Mouse (Mus musculus) CD4-positive, CD25-positive, alpha-beta regulatory T cell (primary cell): Measurements from ENCODE around the gene Gm11172. TPM values are rescaled to one million over a fixed set of nuclear protein-coding genes. Genes with fewer than 3 reads are reported as not detected.

Experiments used
- polyA plus RNA-seq: library from polyadenylated mRNA; unstranded; fragments of 100-300 nt; shearing (Covaris generic); gene quantifications from one replicate; pipeline ENCODE4 v1.2.1, GENCODE M21; 2017

Gene Gm11172
- not detected for polyA plus RNA-seq

GRCm38 (mm10) chr16:10812865-10813371 is at the start of gene Gm11172:
Gene Gm11172 (plus strand): TSS chr16:10812915.

DNA sequence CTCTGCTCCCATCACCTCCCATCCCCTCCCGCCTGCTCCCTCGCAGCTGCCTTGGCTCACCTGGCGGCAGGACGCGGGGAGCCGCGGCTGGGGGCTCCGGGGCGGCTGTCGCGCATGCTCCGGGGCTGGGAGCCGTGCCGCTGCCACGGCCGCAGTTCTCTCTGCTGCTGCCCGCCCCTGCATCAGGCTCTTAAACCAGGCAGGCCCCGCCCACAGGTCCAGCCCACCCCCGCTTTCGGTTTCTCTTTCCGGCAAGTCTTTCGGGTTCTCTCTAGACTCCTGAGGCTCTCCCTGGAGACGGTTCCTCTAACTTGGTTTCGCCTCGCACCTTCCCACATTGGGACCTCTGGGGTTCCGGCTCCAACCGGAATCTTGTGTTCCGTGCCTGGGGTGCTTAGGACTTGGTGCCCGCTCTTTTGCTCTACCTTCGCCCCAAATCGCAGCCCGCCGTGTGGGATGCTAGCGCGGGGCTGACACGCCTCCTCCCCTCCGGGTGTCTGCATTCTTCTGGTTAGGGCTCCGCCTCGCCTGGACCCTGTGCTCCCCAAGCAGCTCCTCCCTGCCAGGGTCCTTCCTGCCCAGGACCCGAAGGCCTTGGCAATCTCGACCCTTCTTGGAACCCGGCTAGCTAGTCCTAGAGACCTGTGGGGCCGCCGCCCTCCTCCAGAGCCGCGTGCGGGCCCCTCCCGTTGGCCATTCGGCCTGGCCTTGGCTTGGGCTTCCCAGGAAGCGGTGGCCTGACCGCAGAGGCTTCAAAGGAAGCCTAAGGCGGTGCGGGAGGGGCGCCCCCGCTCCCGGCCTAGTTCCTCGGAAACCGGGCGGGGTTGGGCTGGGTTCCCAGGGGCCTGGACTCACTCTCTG is 27.1 kb upstream of the Gm11172 start, which contains the start of gene Socs1:
TSS of gene Socs1 (minus strand) at position 166 of the 861 bp plus-strand sequence.

DNA sequence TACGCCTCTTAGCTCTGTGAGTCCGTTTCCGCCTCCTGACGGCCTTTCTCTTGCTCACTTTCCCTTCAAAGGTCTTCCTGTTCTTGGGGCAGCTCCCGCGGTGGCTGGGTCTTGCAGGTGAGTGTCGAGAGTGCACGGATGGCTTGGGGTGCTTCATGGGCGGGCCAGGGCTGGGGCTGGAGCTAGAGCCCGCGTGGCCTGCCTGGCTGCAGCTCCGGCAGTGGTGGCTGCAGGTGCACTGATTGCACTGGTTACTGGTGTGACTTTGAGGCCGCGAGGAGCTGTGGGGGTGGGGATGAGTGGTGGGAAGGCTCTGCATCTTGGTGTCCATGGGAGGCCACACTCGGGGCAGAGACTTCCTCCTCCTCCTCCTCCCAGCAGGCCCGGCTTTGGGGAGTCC is 24.4 kb upstream of the Gm11172 start, which contains the start of gene Tnp2:
TSS of gene Tnp2 (minus strand) at position 390 of the 400 bp plus-strand sequence.

GRCm38 (mm10) chr16:10790702-10791101 is 22.0 kb upstream of the Gm11172 start, which contains the start of gene Prm3:
Gene Prm3 (minus strand): TSS chr16:10790914.

GRCm38 (mm10) chr16:10796034-10796433 is 16.7 kb upstream of the Gm11172 start, which contains the start of gene Prm2:
Gene Prm2 (minus strand): TSS chr16:10796134.

DNA sequence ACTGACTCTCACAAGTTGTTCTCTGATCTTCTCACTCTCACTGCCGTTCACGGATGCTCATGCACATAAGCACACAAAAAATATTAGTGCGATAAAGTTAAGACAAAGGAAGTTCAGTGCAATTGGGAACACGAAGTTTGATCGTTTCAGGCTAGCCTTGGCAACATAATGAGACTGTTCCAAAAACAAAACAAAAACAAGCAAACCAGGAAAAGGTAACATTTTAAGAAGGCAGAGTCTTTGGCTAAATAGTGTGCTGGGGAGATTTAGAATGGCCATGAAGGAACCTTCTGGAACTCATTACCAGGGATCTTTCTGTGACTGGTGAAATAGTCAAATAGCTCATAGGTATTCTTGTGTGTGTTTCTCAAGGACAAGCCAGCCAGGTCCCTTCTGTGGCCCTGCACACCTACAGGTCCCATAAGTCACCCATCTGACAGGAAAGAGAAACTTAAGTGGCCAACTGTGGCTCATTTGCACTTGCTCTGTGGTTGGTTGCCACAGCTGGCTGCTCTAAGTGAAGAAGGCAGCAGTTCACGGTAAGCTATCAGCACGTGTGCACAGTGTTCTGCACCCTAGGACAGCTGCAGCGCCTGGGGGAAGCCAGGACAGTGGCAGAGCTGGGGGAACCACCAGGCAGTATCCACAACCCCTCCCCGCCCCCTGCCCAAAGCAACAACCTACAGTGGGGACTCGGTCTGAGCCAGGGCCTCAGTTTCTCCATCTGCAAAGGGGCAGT is 6.8 kb upstream of the Gm11172 start, which contains the start of gene Prm1:
TSS of gene Prm1 (minus strand) at position 51 of the 739 bp plus-strand sequence.

DNA sequence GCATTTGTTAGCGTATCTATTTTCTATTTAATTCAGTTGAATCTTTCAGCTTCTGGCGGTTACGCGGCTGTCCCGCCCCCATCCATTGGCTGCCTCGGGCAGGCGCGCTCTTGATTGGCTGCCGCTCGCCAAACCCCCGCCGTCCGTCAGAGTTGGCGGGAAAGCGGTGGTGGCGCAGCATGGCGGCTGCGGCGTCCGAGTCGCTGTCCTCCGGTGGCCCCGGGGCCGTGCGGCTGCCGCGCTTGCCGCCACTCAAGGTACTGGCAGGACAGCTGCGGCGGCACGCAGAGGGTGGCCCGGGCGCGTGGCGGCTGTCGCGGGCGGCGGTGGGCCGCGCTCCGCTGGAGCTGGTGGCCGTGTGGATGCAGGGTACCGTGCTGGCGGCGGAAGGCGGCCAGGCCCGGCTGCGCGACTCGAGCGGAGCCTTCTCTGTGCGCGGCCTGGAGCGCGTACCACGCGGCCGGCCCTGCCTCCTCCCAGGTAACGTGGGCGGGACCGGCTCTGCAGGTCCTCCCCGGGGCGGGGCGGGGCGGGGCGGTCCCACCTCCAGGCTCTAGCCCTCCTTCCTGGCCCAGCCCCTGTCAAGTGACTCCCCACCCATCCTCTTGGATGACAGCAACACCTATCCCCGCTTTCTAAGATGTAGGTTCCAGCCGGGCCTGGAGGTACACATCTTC is 22.3 kb downstream of the Gm11172 start, which contains the start of gene Rmi2:
TSS of gene Rmi2 (plus strand) at position 149 of the 677 bp plus-strand sequence.

Other genes with a start within 250 kb of the Gm11172 start
- gene Socs1, start 27.4 kb upstream of the Gm11172 start, polyA plus RNA-seq: 145 TPM
- gene Tnp2, start 24.3 kb upstream of the Gm11172 start, polyA plus RNA-seq: 3.1 TPM
- not detected for gene Prm3, start 22.0 kb upstream of the Gm11172 start, polyA plus RNA-seq
- gene Prm2, start 16.8 kb upstream of the Gm11172 start, polyA plus RNA-seq: not detected
- gene Prm1, start 7.1 kb upstream of the Gm11172 start, polyA plus RNA-seq: 0.95 TPM
- gene Rmi2, start 22.1 kb downstream of the Gm11172 start, polyA plus RNA-seq: 4.1 TPM
- gene Snn, start 248.0 kb downstream of the Gm11172 start, polyA plus RNA-seq: 2.1 TPM